Mouse (Mus musculus) forebrain, postnatal 0 days (tissue): ENCODE measurements around the gene Zfp120. TPM values are rescaled to one million over a fixed set of nuclear protein-coding genes. Genes with fewer than 3 reads are reported as not detected.
"Not testable (repeated sequence)": the region's sequence is repeated elsewhere in the genome, so short reads cannot be mapped to it uniquely, and the experiment has no call there.

ENCODE experiments used
- ATAC-seq: fragments of 200-750 bp; cut with Nextera tagmentation; 2 replicates; pipeline ENCODE4 v1.8.0; 2017; ENCODE audit warnings: mild to moderate bottlenecking, moderate library complexity
- DNase-seq: peaks from one replicate; pipeline ENCODE4 v3.0.0-alpha.2; 2015
- H3K27ac ChIP-seq: fragments of 300-500 bp; sonication (generic); 2 replicates; pipeline ENCODE4 v1.5.1; 2014; ENCODE audit warnings: low read depth, mild to moderate bottlenecking, antibody characterized with exemption, low read length, moderate library complexity, mixed read lengths
- H3K27me3 ChIP-seq: fragments of 300-500 bp; sonication (generic); 2 replicates; pipeline ENCODE4 v1.6.1; 2014; ENCODE audit warnings: mild to moderate bottlenecking, low read length, mixed read lengths; ENCODE audit not compliant: insufficient read depth
- H3K36me3 ChIP-seq: fragments of 300-500 bp; sonication (generic); 2 replicates; pipeline ENCODE4 v1.6.1; 2014; ENCODE audit warnings: mild to moderate bottlenecking, moderate library complexity; ENCODE audit not compliant: insufficient read depth
- H3K4me1 ChIP-seq: fragments of 300-500 bp; sonication (generic); 2 replicates; pipeline ENCODE4 v1.6.1; 2014; ENCODE audit warnings: antibody characterized with exemption; ENCODE audit not compliant: insufficient read depth
- H3K4me2 ChIP-seq: fragments of 300-500 bp; sonication (generic); 2 replicates; pipeline ENCODE4 v1.6.1; 2014; ENCODE audit warnings: low read depth, mild to moderate bottlenecking, moderate library complexity
- H3K4me3 ChIP-seq: fragments of 300-500 bp; sonication (generic); 2 replicates; pipeline ENCODE4 v1.5.1; 2014; ENCODE audit warnings: low read depth, low read length, mixed read lengths
- H3K9ac ChIP-seq: fragments of 300-500 bp; sonication (generic); 2 replicates; pipeline ENCODE4 v1.6.1; 2014; ENCODE audit warnings: mild to moderate bottlenecking
- H3K9me3 ChIP-seq: fragments of 300-500 bp; sonication (generic); 2 replicates; pipeline ENCODE4 v1.6.1; 2016; ENCODE audit warnings: low read length
- CTCF ChIP-seq: sonication (generic); IDR thresholded peaks from 2 replicates; pipeline ENCODE4 v1.5.1; 2016; ENCODE audit warnings: antibody characterized with exemption, control low read depth, low read depth
- WGBS: fragments of 180-500 bp; shearing (Covaris S2); extraction: QIAGEN DNeasy Blood & Tissue Kit; methylation state at CpG from one replicate; pipeline ENCODE4 v1.1.7; 2014; 5-methylcytosine and 5-hydroxymethylcytosine counted together
- polyA plus RNA-seq: library from polyadenylated mRNA; unstranded; fragments of >200 nt; fragmentation: Nextera tagmentation; extraction: Ambion mirVana; gene quantifications from 2 replicates; pipeline ENCODE4 v1.2.1, GENCODE M21; 2015
- total RNA-seq: library from RNA; depleted of rRNA; stranded (reverse); fragments of >200 nt; gene quantifications from 2 replicates; pipeline ENCODE4 v1.2.3, GENCODE M21; 2014; rRNA removed

The Zfp120 gene
- total RNA-seq (10.2 and 15.6 TPM in 2 replicates), polyA plus RNA-seq (6.3 and 9.0 TPM in 2 replicates)

DNA sequence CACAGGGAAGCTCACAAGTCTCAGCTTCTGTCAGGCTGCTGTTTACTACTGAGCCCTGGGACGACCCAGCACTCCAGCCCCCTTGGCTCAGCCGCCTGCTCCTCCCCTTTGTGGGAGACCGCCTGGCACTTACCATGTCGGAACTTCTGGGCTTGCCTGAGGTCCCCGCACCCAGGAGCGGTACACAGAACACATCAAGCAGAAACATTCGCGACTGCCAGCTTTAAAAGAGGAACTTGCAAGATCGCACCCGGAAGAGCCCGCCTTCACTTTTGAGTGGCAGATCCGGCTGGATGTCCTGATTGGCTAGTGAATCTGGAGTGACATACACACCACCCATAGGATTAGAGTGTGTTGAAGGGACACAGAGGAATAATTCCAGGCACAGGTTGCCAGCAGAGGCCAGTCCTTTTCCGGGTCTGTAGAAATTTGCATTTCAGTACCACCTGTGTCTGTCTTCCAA, at the start of gene Zfp120:
Gene Zfp120 (minus strand): TSS at position 274 of the 463 bp plus-strand sequence.
- H3K4me3 ChIP-seq, result peak within 1 kb of the TSS; percentile 70
- peak within 1 kb of the TSS; percentile 70 for H3K9ac ChIP-seq
- H3K4me2 ChIP-seq, result peak within 1 kb of the TSS; percentile 57
- under 1% methylated on average over 13 of the region's 13 CpGs for WGBS
- H3K4me1 ChIP-seq, result 0 out of 2 replicates have a peak, but pooled peaks cover 5% of the 10 kb centered on the region
- TF ChIP-seq CTCF, result peak; percentile 29; the same call in 1 of the 2 replicates
- H3K27ac ChIP-seq, result peak within 1 kb of the TSS; percentile 62
- DNase-seq (peak; percentile 94), ATAC-seq (peak; percentile 100)
- H3K9me3 ChIP-seq, result no peaks in the 10 kb centered on the region
- peaks cover 10% of the 10 kb centered on the region for H3K36me3 ChIP-seq
- H3K27me3 ChIP-seq, result no peaks in the 10 kb centered on the region

DNA sequence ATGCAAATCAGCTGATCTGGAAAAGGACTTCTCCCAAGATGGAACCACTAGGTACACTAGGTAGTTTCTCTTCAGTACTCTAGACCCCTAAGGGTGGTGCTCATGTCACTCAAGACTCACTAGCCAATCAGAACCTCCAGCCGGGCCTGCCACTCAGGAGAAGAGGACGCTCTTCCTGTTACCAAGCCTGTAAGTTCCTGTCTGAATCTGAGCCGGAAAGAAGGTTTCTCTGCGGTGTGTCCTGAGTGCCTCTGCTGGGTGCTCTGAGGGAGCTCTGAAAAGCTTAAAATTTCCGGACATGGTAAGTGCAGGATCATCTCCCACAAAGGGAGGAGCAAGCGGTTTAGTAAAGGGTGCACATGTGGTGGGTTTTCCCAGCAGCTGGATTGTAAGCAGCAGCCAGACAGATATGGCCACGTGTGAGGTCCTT, 45.1 kb upstream of the Zfp120 start, which contains the start of gene Gm14139:
Gene Gm14139 (plus strand): TSS at position 186 of the 430 bp plus-strand sequence.
- ATAC-seq, result not testable (repeated sequence)

GRCm38 (mm10) chr2:150181046-150181445, 44.5 kb upstream of the Zfp120 start:
- H3K36me3 ChIP-seq, H3K4me2 ChIP-seq, H3K9ac ChIP-seq, H3K27ac ChIP-seq, H3K4me1 ChIP-seq, H3K4me3 ChIP-seq, ATAC-seq, H3K27me3 ChIP-seq, H3K9me3 ChIP-seq, DNase-seq: not testable (repeated sequence)

More for the DNA sequence above, 45.1 kb upstream of the Zfp120 start, which contains the start of gene Gm14139:
- not testable (repeated sequence) for H3K9ac ChIP-seq, H3K36me3 ChIP-seq, H3K4me1 ChIP-seq, H3K4me3 ChIP-seq, H3K9me3 ChIP-seq, H3K27ac ChIP-seq, H3K4me2 ChIP-seq, DNase-seq, H3K27me3 ChIP-seq
- 86% methylated on average over 7 of the region's 7 CpGs for WGBS

DNA sequence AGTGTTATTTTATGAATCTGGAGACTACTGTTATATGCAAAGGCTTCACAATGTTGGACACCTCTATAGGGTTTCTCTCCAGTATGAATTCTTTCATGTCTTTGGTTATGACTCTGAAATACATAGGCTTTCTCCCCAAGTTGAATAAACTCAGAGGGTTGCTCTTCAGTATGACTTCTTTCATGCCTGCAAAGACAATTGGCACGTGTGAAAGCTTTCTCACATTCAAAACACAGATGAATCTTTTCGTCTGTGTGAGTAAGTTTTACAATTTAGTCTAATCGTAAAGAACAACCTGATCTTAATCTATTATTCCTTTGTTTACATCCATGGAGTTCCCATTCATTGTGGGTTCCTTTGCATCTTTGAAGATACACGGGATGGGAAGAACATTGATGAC, 43.1 kb upstream of the Zfp120 start, which contains the start of gene Gm10770:
Gene Gm10770 (minus strand): TSS at position 101 of the 400 bp plus-strand sequence.
- not testable (repeated sequence) for H3K9ac ChIP-seq, H3K9me3 ChIP-seq, H3K4me3 ChIP-seq, DNase-seq, H3K27ac ChIP-seq, H3K4me1 ChIP-seq, H3K27me3 ChIP-seq, ATAC-seq, H3K4me2 ChIP-seq, H3K36me3 ChIP-seq
- WGBS, result 80% methylated on average over 4 of the region's 4 CpGs

GRCm38 (mm10) chr2:150173833-150174232, 37.3 kb upstream of the Zfp120 start:
- Histone ChIP-seq H3K4me2 (no peak overlapping the region), H3K9ac (no peak overlapping the region), H3K9me3 (peaks cover 5% of the 10 kb centered on the region; the same call in 1 of the 2 replicates), H3K4me3 (no peak overlapping the region), H3K4me1 (no peaks in the 10 kb centered on the region), H3K27me3 (no peaks in the 10 kb centered on the region), H3K27ac (no peak overlapping the region), H3K36me3 (no peaks in the 10 kb centered on the region)
- ATAC-seq, result no peak
- TF ChIP-seq CTCF, result no peak
- no peak for DNase-seq

DNA sequence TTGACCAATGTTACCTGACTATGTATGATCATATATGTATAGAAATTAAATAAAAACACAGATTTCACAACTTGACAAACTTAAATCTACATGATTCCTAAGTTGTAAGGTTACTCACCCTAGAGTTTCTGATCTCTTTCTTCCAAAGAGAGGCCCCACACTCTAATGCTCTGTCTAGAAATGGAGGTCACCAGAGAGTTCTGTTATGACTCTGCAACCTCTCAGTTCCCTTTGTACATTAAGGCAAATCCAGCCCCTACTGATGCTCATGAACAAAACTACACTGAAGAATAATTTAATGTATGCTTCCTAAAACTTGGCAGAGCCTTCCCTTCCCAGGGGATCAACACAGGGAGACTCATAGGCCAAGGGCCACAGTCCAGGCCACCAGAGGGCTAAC, 30.2 kb upstream of the Zfp120 start:
- no peak for ATAC-seq
- H3K9ac ChIP-seq, result no peak overlapping the region
- H3K4me2 ChIP-seq, result no peak overlapping the region

GRCm38 (mm10) chr2:150132773-150133172, 3.7 kb downstream of the Zfp120 start:
- Histone ChIP-seq H3K4me2 (no peak overlapping the region), H3K9ac (no peak overlapping the region), H3K9me3 (peaks cover 13% of the 10 kb centered on the region), H3K27ac (no peak overlapping the region), H3K4me1 (0 out of 2 replicates have a peak, but pooled peaks cover 5% of the 10 kb centered on the region), H3K4me3 (no peak overlapping the region), H3K27me3 (no peaks in the 10 kb centered on the region), H3K36me3 (peaks cover 15% of the 10 kb centered on the region)
- ATAC-seq (no peak), DNase-seq (no peak)
- 95% methylated on average over 2 of the region's 2 CpGs for WGBS
- TF ChIP-seq CTCF, result no peak

More for the DNA sequence above, 30.2 kb upstream of the Zfp120 start:
- Histone ChIP-seq H3K4me3 (no peak overlapping the region), H3K4me1 (no peaks in the 10 kb centered on the region), H3K27me3 (no peaks in the 10 kb centered on the region), H3K36me3 (no peaks in the 10 kb centered on the region), H3K27ac (no peak overlapping the region), H3K9me3 (no peaks in the 10 kb centered on the region)
- no peak for TF ChIP-seq CTCF
- no peak for DNase-seq

DNA sequence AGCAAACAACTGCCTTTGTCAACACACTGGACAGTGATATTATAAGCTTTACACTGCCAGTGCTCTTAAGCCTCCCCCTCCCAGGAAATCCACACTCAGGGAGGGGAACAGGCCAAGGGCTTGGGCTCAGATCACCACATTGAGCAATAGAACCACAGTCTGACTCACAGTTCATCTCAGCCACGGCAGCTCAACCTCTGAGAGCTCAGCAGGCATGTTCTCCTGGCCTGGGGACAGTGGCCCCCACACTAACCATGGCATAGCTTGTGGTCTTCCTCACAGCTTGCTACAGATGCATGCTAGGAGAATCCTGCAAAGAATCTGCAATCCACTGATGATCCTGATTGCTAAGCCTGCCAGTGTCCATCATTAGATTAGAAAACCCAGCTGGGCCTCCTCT, 4.5 kb downstream of the Zfp120 start:
- 88% methylated on average over 1 of the region's 1 CpGs for WGBS
- not testable (repeated sequence) for ATAC-seq, H3K4me2 ChIP-seq, H3K9ac ChIP-seq, H3K4me3 ChIP-seq, H3K27ac ChIP-seq, H3K27me3 ChIP-seq, H3K4me1 ChIP-seq, DNase-seq
- Histone ChIP-seq H3K9me3 (peaks cover 13% of the 10 kb centered on the region), H3K36me3 (peaks cover 15% of the 10 kb centered on the region)
